In genomic region chr2:169869468-169869867, GRCm38 (mm10) we compare ENCODE assay signal across 9 mouse cellular contexts.
"Had no signal": no experiment of that assay in that cellular context is flagged by ENCODE, and none has a peak within 500 bp of the region (broad histone marks: within the 10 kb centered on the region; RNA-seq: fewer than 3 reads in every experiment).

No protein-coding gene starts in this region.

- DNase-seq: lung, adult 18-20 months; lung, embryonic 14.5 days; lung, postnatal 10 days; lung, postnatal 4 days; midbrain, embryonic 14.5 days; right cerebral cortex, postnatal 14 days; thymus, adult 2 months; thymus, postnatal 25 days; thymus, postnatal 4 days had no signal
